16 mouse cellular contexts compared by ENCODE assay signal in genomic region chr6:99644876-99645275, GRCm38 (mm10). TPM values are rescaled to one million over a fixed set of nuclear protein-coding genes. Genes with fewer than 3 reads are reported as not detected.
DNase-seq lines count a peak whose midpoint lies in the region; ATAC-seq and TF ChIP-seq lines count a peak whose summit lies in the region.
"Had no signal": no experiment of that assay in that cellular context is flagged by ENCODE, and none has a peak within 500 bp of the region (broad histone marks: within the 10 kb centered on the region; RNA-seq: fewer than 3 reads in every experiment).

No protein-coding gene starts in this region.

- no peak overlapping the region for H3K4me3 ChIP-seq in kidney, embryonic 15.5 days (replicated peaks)
- no peak overlapping the region for H3K4me3 ChIP-seq in lung, postnatal 0 days (ENCODE audit: low read depth, low read length)
- H3K4me3 ChIP-seq: forebrain, embryonic 10.5 days; midbrain, embryonic 12.5 days had no signal

- H3K4me1 ChIP-seq in kidney, embryonic 15.5 days, result peaks cover 23% of the 10 kb centered on the region
- H3K4me1 ChIP-seq in lung, postnatal 0 days (ENCODE audit: insufficient read depth, low read depth, low read length), result peaks cover 3% of the 10 kb centered on the region; the same call in 1 of the 2 replicates
- H3K4me1 ChIP-seq: midbrain, embryonic 12.5 days had no signal

- H3K9me3 ChIP-seq in kidney, embryonic 15.5 days (replicated peaks), result no peaks in the 10 kb centered on the region; the same call in 1 of the 2 replicates
- H3K9me3 ChIP-seq in lung, postnatal 0 days (ENCODE audit: low read length), result no peaks in the 10 kb centered on the region
- H3K9me3 ChIP-seq: midbrain, embryonic 12.5 days had no signal

- no peak for TF ChIP-seq EP300 in lung, postnatal 0 days (IDR thresholded peaks at IDR 0.05)

- no peak for ATAC-seq in kidney, embryonic 15.5 days (replicated peaks; ENCODE audit: low FRiP score)
- ATAC-seq in lung, postnatal 0 days, result no peak
- ATAC-seq: Patski had no signal

- no peak for DNase-seq in kidney, postnatal 25 days
- DNase-seq in lung, postnatal 0 days (ENCODE audit: low spot score), result no peak
- no peak for DNase-seq in lung, postnatal 4 days
- peak; percentile 40 for DNase-seq in T-cell, adult 2 months (ENCODE audit: low spot score)
- DNase-seq in thymus, postnatal 14 days, result peak; percentile 66
- DNase-seq in embryo, embryonic 9.5 days (ENCODE audit: extremely low spot score), result no peak
- DNase-seq in urinary bladder, adult 18-20 months (ENCODE audit: low spot score in 2 of 2), result no peak
- DNase-seq: cerebellum, adult 18-20 months; gastrocnemius, postnatal 36 days; kidney, adult 2 months; lung, postnatal 36 days had no signal

- peak; percentile 39 for TF ChIP-seq CTCF in lung, postnatal 0 days (IDR thresholded peaks at IDR 0.05)

- peak overlapping the region; percentile 64 for H3K27ac ChIP-seq in kidney, embryonic 15.5 days
- no peak overlapping the region for H3K27ac ChIP-seq in lung, postnatal 0 days (ENCODE audit: low read length)
- H3K27ac ChIP-seq: forebrain, embryonic 10.5 days; hindbrain, embryonic 14.5 days; midbrain, embryonic 12.5 days had no signal

- no peak overlapping the region for H3K4me2 ChIP-seq in kidney, embryonic 15.5 days
- no peak overlapping the region for H3K4me2 ChIP-seq in lung, postnatal 0 days (replicated peaks; ENCODE audit: low read depth, low read length)
- H3K4me2 ChIP-seq: hindbrain, embryonic 14.5 days; midbrain, embryonic 12.5 days had no signal

- no peak overlapping the region for H3K9ac ChIP-seq in kidney, embryonic 15.5 days
- no peak overlapping the region for H3K9ac ChIP-seq in lung, postnatal 0 days (replicated peaks; ENCODE audit: low read depth)
- H3K9ac ChIP-seq: hindbrain, embryonic 14.5 days; midbrain, embryonic 12.5 days had no signal

- no peaks in the 10 kb centered on the region for H3K27me3 ChIP-seq in kidney, embryonic 15.5 days
- no peaks in the 10 kb centered on the region for H3K27me3 ChIP-seq in lung, postnatal 0 days (replicated peaks; ENCODE audit: insufficient read depth, low read length)
- H3K27me3 ChIP-seq: midbrain, embryonic 12.5 days; Patski had no signal

- H3K36me3 ChIP-seq in kidney, embryonic 15.5 days, result peaks cover 11% of the 10 kb centered on the region; the same call in 1 of the 2 replicates
- no peaks in the 10 kb centered on the region for H3K36me3 ChIP-seq in lung, postnatal 0 days (ENCODE audit: insufficient read depth, low read length)

- 79% methylated on average over 5 of the region's 5 CpGs for WGBS in kidney, embryonic 15.5 days
- 67% methylated on average over 5 of the region's 5 CpGs for WGBS in lung, postnatal 0 days

RNA-seq across cellular contexts. Expression of gene Eif4e3, which starts 21.7 kb away (rescaled TPM):
- 17.6 and 17.8 TPM in 2 replicates for polyA plus RNA-seq in kidney, embryonic 15.5 days (2015; fragmentation: Nextera tagmentation; extraction: Ambion mirVana)
- 21.2 and 24.1 TPM in 2 replicates for polyA plus RNA-seq in lung, postnatal 0 days (2015; fragmentation: Nextera tagmentation; extraction: Ambion mirVana)

RNA-seq across cellular contexts. Expression of gene Gm20696, which starts 21.7 kb away (rescaled TPM):
- 3.8 and 4.0 TPM in 2 replicates for polyA plus RNA-seq in kidney, embryonic 15.5 days (2015; fragmentation: Nextera tagmentation; extraction: Ambion mirVana)
- 1.7 and 2.3 TPM in 2 replicates for polyA plus RNA-seq in lung, postnatal 0 days (2015; fragmentation: Nextera tagmentation; extraction: Ambion mirVana)

RNA-seq across cellular contexts. Expression of gene Gpr27, which starts 47.6 kb away (rescaled TPM):
- 3.7 TPM in 2 replicates for polyA plus RNA-seq in kidney, embryonic 15.5 days (2015; fragmentation: Nextera tagmentation; extraction: Ambion mirVana)
- polyA plus RNA-seq in lung, postnatal 0 days (2015; fragmentation: Nextera tagmentation; extraction: Ambion mirVana), result 2.0 and 2.3 TPM in 2 replicates

Comparison
In these comparisons a context has a peak if more than half of its experiments do, and no peak if none do; other contexts are left out.
1. DNase-seq: peak in T-cell, adult 2 months (single experiment) and thymus, postnatal 14 days (single experiment); none in kidney, postnatal 25 days (0 of 2), lung, postnatal 0 days (single experiment), lung, postnatal 4 days (0 of 2), embryo, embryonic 9.5 days (single experiment) and urinary bladder, adult 18-20 months (0 of 2).